Mouse (Mus musculus): Measurements from ENCODE around the gene Rims3. TPM values are rescaled to one million over a fixed set of nuclear protein-coding genes. Genes with fewer than 3 reads are reported as not detected.

Gene Rims3
- polyA plus RNA-seq, 1 experiment from 2014 or later, result 0.98 TPM

- Histone ChIP-seq H3K27ac (no peak overlapping the region), H3K4me1 (replicated peaks) (peaks cover 30% of the 10 kb centered on the region), H3K4me2 (no peak overlapping the region), H3K36me3 (peaks cover 7% of the 10 kb centered on the region; the same call in 1 of the 2 replicates), H3K9ac (replicated peaks) (no peak overlapping the region), H3K4me3 (replicated peaks) (no peak overlapping the region), H3K27me3 (no peaks in the 10 kb centered on the region), H3K9me3 (no peaks in the 10 kb centered on the region)
- no peak for ATAC-seq (ENCODE audit: insufficient number of reproducible peaks, insufficient read depth, low FRiP score, low TSS enrichment, low read depth)
- WGBS, result 90% methylated on average over 2 of the region's 2 CpGs
These were observed 32.3 kb upstream of the Rims3 start for GRCm38 (mm10) chr4:120822191-120822911.

DNA sequence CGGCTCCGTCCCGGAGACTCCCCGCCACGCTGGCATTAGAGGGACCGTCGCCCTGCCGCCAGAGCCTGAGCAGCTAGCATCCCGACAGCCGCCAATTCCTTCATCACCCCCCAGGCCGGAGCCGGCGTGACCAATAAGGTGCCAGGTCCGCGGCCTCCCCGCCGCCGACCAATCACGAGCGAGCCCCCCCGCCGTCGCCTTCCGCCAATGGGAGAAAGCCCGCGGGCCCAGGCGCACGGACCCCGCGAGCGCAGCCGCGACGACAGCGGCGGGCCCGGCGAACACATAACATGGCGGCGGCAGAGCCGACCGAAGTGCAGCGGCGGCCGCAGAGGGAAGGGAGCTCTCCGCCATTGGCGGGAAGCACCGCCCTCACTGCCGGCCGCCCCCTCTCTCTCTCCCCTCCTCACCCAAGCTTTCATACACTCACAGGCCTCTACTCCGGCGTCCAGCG is 29.5 kb upstream of the Rims3 start:
- ATAC-seq (ENCODE audit: insufficient number of reproducible peaks, insufficient read depth, low FRiP score, low TSS enrichment, low read depth), result peak; percentile 93
- peak overlapping the region; percentile 71 for H3K4me3 ChIP-seq (replicated peaks)
- 0% methylated on average over 42 of the region's 53 CpGs for WGBS
- H3K36me3 ChIP-seq, result peaks cover 4% of the 10 kb centered on the region; the same call in 1 of the 2 replicates
- H3K9me3 ChIP-seq, result no peaks in the 10 kb centered on the region
- H3K4me1 ChIP-seq (replicated peaks), result peaks cover 19% of the 10 kb centered on the region
- H3K4me2 ChIP-seq, result peak overlapping the region; percentile 74
- H3K27me3 ChIP-seq, result no peaks in the 10 kb centered on the region
- H3K27ac ChIP-seq, result peak overlapping the region; percentile 100
- peak overlapping the region; percentile 99 for H3K9ac ChIP-seq (replicated peaks)

DNA sequence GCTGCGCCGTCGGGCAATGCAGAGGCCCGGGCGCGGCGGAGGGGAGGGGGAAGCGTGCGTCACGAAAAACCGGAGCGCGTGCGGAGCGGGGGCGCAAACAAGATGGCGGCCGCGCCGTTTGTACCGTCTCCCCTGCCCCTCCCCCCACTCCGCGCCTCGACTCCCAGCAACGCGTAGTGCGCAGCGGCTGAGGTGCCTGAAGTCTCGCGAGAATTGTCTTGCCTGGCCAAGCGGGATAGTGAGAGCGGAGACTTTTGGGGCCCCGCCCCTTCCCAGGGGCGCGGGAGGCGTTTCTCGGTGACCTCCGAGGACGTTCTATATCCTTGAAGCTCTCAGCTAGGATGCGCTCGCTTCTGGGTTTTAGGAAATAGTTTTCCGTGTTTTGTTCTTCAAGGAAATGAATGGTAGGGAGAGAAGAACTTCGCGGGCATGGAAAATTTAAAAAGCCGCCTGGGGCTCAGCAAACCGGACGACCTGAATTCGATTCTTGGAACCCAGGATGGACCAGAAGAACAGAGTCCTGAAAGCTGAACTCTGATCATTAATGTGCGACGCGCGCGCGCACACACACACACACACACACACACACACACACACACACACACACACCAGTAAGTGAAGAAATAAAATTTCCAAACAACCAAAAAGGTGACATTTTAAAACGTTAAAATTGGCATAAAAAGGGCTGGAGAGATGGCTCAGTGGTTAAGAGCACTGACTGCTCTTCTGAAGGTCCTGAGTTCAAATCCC is 28.9 kb upstream of the Rims3 start:
- under 1% methylated on average over 53 of the region's 55 CpGs for WGBS
- ATAC-seq (ENCODE audit: insufficient number of reproducible peaks, insufficient read depth, low FRiP score, low TSS enrichment, low read depth), result peak; percentile 93
- Histone ChIP-seq H3K9me3 (no peaks in the 10 kb centered on the region), H3K36me3 (peaks cover 4% of the 10 kb centered on the region; the same call in 1 of the 2 replicates), H3K4me2 (peak overlapping the region; percentile 74), H3K4me1 (replicated peaks) (peaks cover 16% of the 10 kb centered on the region), H3K27ac (peak overlapping the region; percentile 100), H3K27me3 (no peaks in the 10 kb centered on the region), H3K9ac (replicated peaks) (peak overlapping the region; percentile 99), H3K4me3 (replicated peaks) (peak overlapping the region; percentile 71)

DNA sequence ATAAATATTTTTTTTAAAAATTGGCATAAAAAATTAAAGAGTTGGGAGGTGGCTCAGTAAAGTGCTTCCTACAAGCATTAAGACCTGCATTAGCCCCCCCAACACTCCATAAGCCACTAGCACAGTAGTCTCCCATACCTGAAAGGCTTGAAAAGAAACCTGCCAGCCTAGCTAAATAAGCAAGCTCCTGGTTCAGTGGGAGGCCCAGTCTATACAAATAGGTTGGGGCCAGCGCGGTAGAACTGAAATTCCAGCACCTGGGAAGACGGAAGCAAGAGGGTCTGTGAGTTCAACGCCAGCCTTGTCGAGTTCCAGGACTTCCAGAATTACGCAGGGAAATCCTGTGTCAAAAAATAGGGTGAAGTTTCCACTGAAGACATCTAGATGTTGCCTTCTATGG is 28.2 kb upstream of the Rims3 start:
- WGBS, result 95% methylated on average over 6 of the region's 6 CpGs
- no peaks in the 10 kb centered on the region for H3K27me3 ChIP-seq
- H3K9ac ChIP-seq (replicated peaks), result no peak overlapping the region
- ATAC-seq (ENCODE audit: insufficient number of reproducible peaks, insufficient read depth, low FRiP score, low TSS enrichment, low read depth), result no peak
- H3K36me3 ChIP-seq, result peaks cover 4% of the 10 kb centered on the region; the same call in 1 of the 2 replicates
- peak overlapping the region; percentile 71; the same call in 1 of the 2 replicates for H3K4me3 ChIP-seq (replicated peaks)
- no peaks in the 10 kb centered on the region for H3K9me3 ChIP-seq
- peak overlapping the region; percentile 74 for H3K4me2 ChIP-seq
- peaks cover 16% of the 10 kb centered on the region for H3K4me1 ChIP-seq (replicated peaks)
- peak overlapping the region; percentile 100; the same call in 1 of the 2 replicates for H3K27ac ChIP-seq

GRCm38 (mm10) chr4:120830767-120831166 is 23.8 kb upstream of the Rims3 start:
- Histone ChIP-seq H3K27ac (no peak overlapping the region), H3K4me1 (replicated peaks) (no peaks in the 10 kb centered on the region), H3K9ac (replicated peaks) (no peak overlapping the region), H3K27me3 (no peaks in the 10 kb centered on the region), H3K9me3 (no peaks in the 10 kb centered on the region), H3K4me3 (replicated peaks) (no peak overlapping the region), H3K36me3 (no peaks in the 10 kb centered on the region), H3K4me2 (no peak overlapping the region)
- WGBS, result 61% methylated on average over 5 of the region's 5 CpGs
- ATAC-seq (ENCODE audit: insufficient number of reproducible peaks, insufficient read depth, low FRiP score, low TSS enrichment, low read depth), result no peak

- Histone ChIP-seq H3K4me3 (replicated peaks) (no peak within 1 kb of the TSS), H3K27ac (no peak within 1 kb of the TSS), H3K4me1 (replicated peaks) (no peaks in the 10 kb centered on the region), H3K4me2 (no peak within 1 kb of the TSS), H3K9ac (replicated peaks) (no peak within 1 kb of the TSS), H3K36me3 (no peaks in the 10 kb centered on the region), H3K9me3 (no peaks in the 10 kb centered on the region), H3K27me3 (no peaks in the 10 kb centered on the region)
- 84% methylated on average over 4 of the region's 4 CpGs for WGBS
- no peak for ATAC-seq (ENCODE audit: insufficient number of reproducible peaks, insufficient read depth, low FRiP score, low TSS enrichment, low read depth)
These were observed 23.1 kb upstream of the Rims3 start, which contains the start of gene Nfyc for GRCm38 (mm10) chr4:120831472-120831871. Gene Nfyc (minus strand): TSS chr4:120831572.

DNA sequence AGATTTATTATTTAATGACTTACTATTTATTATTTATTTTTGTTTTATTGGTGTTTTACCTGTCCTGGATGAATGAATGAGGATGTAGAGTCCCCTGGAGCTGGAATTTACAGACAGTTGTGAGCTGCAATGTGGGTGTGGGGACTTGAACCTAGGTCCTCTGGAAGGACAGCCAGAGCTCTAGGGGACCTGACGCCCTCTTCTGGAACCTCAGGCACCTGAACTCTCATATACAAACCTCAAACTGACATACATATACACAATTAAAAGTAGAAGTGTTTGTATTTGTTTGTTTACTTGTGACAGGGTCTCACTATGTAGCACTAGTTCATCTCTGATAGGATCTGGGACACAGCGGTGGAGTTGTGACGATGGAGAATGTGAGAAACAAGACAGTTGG is 13.3 kb upstream of the Rims3 start:
- Histone ChIP-seq H3K4me1 (replicated peaks) (no peaks in the 10 kb centered on the region), H3K4me3 (replicated peaks) (no peak overlapping the region), H3K4me2 (no peak overlapping the region), H3K27ac (no peak overlapping the region), H3K9me3 (no peaks in the 10 kb centered on the region), H3K27me3 (peaks cover 20% of the 10 kb centered on the region), H3K9ac (replicated peaks) (no peak overlapping the region), H3K36me3 (no peaks in the 10 kb centered on the region)
- 79% methylated on average over 3 of the region's 3 CpGs for WGBS
- ATAC-seq (ENCODE audit: insufficient number of reproducible peaks, insufficient read depth, low FRiP score, low TSS enrichment, low read depth), result no peak

DNA sequence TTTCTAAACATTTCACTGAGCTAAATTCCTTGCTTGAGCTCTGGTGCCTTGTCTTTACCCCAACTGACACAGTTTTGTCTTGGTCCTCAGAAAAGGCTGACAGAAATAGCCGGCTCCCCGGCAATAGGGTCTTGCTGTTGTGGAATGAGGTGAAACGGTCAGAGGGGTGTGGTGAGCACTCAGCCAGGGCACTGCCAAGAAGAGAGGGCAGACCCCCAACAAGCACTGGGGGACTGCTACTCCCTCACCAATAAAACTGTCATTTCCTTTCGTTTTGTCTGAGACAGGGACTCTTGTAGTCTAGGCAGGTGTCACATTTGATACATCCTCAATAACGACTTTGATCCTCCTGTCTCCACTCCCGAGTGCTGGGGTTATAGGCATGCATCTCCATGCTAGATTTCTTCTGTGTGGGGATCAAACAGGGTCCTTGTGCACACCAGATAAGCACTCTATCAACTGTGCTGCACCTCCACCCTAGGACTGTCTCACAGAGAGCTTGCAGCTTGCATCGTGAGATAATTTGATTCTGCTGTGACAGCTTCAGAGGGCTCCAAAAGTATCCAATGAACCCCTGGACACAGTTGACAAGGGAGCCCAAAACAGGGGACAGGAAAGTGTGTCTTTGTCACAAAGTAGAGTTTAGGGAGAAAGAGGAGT is 10.1 kb upstream of the Rims3 start:
- Histone ChIP-seq H3K27me3 (peaks cover 21% of the 10 kb centered on the region), H3K9me3 (no peaks in the 10 kb centered on the region), H3K36me3 (no peaks in the 10 kb centered on the region), H3K4me3 (replicated peaks) (no peak overlapping the region), H3K4me1 (replicated peaks) (no peaks in the 10 kb centered on the region; the same call in 1 of the 2 replicates), H3K4me2 (no peak overlapping the region), H3K27ac (no peak overlapping the region), H3K9ac (replicated peaks) (no peak overlapping the region)
- no peak for ATAC-seq (ENCODE audit: insufficient number of reproducible peaks, insufficient read depth, low FRiP score, low TSS enrichment, low read depth)
- WGBS, result 28% methylated on average over 7 of the region's 7 CpGs

DNA sequence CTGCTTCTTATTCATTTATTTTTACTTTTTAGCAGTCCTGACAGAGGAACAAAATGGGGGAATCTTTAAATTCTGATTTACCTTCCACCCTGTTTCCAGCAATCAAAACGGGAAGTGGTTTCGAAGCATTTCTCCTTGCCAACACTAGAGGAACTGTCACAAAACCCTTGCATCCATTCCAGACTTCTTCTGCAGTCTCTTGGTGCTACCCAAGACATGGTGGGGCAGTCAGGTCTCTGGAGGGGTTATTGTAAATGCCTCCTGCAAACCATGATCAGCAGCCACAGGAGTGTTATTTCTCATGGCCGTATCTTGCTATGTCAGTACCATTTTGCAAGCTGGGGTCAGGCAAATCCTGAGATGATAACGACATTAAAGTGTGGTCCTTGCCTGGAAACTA is 9.5 kb upstream of the Rims3 start:
- Histone ChIP-seq H3K9me3 (no peaks in the 10 kb centered on the region), H3K36me3 (no peaks in the 10 kb centered on the region), H3K27me3 (peaks cover 23% of the 10 kb centered on the region), H3K4me1 (replicated peaks) (no peaks in the 10 kb centered on the region; the same call in 1 of the 2 replicates), H3K4me3 (replicated peaks) (no peak overlapping the region), H3K27ac (no peak overlapping the region), H3K4me2 (no peak overlapping the region), H3K9ac (replicated peaks) (no peak overlapping the region)
- WGBS, result 73% methylated on average over 4 of the region's 4 CpGs
- ATAC-seq (ENCODE audit: insufficient number of reproducible peaks, insufficient read depth, low FRiP score, low TSS enrichment, low read depth), result no peak

DNA sequence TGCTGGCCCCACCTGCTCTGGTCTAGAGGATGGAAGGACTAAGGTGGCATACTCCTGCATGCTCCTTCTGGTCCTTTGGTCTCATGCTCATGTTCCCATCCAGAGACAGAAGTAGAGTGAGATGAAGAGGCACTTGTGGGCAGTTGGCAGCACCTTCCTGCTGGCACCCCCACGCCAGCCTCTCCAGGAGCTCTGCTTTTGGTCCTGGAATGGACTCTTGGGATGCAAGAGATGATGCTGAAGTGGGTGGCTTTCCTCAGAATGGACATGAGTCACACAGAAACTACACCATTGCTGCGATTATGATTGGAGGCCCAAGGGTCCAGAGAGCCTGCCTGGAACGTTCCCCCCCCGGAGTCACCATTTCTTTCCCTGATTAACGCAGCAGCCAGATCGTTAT is 5.7 kb upstream of the Rims3 start:
- Histone ChIP-seq H3K4me2 (no peak overlapping the region), H3K9me3 (no peaks in the 10 kb centered on the region), H3K27ac (no peak overlapping the region), H3K9ac (replicated peaks) (no peak overlapping the region), H3K4me1 (replicated peaks) (no peaks in the 10 kb centered on the region; the same call in 1 of the 2 replicates), H3K4me3 (replicated peaks) (no peak overlapping the region), H3K27me3 (peaks cover 38% of the 10 kb centered on the region), H3K36me3 (no peaks in the 10 kb centered on the region)
- ATAC-seq (ENCODE audit: insufficient number of reproducible peaks, insufficient read depth, low FRiP score, low TSS enrichment, low read depth), result no peak
- 71% methylated on average over 6 of the region's 6 CpGs for WGBS

DNA sequence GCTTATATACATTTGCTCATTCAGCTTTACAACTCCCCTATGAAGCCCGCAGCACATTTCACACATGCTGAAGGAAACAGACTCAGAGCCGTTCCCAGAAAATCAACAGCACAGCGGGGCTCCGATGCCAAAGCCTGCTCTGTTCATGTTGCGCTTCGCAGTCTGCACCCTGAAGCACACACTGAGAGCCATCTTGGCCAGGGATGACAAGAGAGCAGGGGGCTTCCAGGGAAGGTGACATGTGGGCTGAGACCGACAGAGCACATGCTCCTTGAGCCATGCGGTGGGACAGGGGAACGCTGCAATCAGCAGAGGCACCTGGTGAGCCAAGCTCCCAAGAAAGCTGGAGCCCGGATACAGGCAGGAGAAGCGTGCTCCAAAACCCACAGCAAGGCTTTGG is 5.2 kb upstream of the Rims3 start:
- peaks cover 3% of the 10 kb centered on the region for H3K9me3 ChIP-seq
- H3K4me3 ChIP-seq (replicated peaks), result no peak overlapping the region
- WGBS, result 65% methylated on average over 11 of the region's 11 CpGs
- no peaks in the 10 kb centered on the region for H3K36me3 ChIP-seq
- H3K9ac ChIP-seq (replicated peaks), result no peak overlapping the region
- H3K27ac ChIP-seq, result no peak overlapping the region
- no peaks in the 10 kb centered on the region; the same call in 1 of the 2 replicates for H3K4me1 ChIP-seq (replicated peaks)
- no peak for ATAC-seq (ENCODE audit: insufficient number of reproducible peaks, insufficient read depth, low FRiP score, low TSS enrichment, low read depth)
- H3K4me2 ChIP-seq, result no peak overlapping the region
- peaks cover 39% of the 10 kb centered on the region for H3K27me3 ChIP-seq
